Mouse (Mus musculus): ENCODE data around the gene Mettl26.

The Mettl26 gene

DNA sequence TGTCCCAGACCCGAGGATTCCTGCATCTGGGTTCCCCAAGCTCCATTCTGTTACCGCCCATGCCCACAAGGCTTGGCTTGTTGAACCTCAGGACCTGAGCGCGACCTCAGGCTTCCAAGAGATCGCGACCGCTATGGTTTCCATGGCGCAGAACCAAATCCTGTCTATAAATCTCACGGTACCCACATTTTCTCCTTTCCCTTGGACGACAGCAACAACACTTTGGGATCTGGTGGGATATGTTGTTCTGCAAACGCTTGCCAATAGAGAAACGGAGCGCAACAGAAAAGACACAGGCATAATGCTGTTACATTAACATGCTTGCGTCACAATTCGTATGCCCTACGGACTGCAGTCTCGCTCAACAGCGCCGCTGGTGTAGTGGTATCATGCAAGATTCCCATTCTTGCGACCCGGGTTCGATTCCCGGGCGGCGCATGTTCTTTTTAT lies at the start of gene Mettl26:
Mettl26 (plus strand) TSS at position 354 of the 450 bp plus-strand sequence.
- DNase-seq (ENCODE audit: low read depth, low spot score): peak; percentile 92

DNA sequence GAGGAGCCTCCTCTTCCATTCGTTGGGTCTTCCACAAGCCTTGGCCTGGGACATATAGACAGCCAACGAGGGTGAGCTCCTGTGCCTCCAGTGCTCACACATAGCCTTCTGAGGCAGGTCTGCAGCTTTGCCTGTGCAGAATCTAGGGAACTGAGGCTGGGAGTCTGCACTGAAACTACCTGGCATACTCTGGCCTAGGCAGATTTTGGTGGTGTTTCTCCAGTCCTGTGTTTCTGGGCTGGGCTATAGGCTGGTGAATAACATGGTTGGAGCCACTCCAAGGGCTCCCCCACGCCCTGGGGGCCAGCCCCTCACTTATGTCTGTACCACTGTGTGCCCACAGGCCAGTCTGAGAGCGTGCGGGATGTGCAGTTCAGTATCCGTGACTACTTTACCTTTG lies 49.6 kb upstream of the Mettl26 start:
- DNase-seq (ENCODE audit: low read depth, low spot score): no peak

DNA sequence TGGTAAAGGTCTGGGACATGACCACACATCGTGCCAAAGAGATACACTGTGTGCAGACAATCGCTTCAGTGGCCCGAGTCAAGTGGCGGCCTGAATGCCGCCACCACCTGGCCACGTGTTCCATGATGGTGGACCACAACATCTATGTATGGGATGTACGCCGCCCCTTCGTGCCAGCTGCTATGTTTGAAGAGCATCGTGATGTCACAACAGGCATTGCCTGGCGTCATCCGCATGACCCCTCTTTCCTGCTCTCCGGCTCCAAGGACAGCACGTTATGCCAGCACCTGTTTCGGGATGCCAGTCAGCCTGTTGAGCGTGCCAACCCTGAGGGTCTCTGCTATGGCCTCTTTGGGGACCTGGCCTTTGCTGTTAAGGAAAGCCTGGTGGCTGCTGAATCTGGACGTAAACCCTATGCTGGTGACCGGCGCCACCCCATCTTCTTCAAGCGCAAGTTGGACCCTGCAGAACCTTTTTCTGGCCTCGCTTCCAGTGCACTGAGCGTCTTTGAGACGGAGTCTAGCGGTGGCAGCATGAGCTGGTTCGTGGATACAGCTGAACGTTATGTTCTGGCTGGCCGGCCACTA lies 48.8 kb upstream of the Mettl26 start:
- no peak for DNase-seq (ENCODE audit: low read depth, low spot score)

DNA sequence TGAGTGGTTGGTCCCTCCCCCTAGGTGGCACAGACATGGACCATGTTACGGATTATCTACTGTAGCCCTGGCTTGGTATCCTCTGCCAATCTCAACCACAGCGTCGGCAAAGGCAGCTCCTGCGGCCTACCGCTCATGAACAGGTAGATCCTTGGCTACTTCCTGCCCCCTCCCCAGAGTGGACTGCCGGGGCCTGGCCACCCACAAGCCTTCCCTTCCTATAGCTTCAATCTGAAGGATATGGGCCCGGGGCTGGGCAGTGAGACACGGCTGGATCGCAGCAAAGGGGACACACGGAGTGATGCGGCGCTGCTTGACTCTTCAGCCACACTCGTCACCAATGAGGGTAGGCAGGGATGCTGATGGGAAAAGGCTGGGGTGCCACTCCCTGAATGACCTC lies 47.9 kb upstream of the Mettl26 start:
- no peak for DNase-seq (ENCODE audit: low read depth, low spot score)

DNA sequence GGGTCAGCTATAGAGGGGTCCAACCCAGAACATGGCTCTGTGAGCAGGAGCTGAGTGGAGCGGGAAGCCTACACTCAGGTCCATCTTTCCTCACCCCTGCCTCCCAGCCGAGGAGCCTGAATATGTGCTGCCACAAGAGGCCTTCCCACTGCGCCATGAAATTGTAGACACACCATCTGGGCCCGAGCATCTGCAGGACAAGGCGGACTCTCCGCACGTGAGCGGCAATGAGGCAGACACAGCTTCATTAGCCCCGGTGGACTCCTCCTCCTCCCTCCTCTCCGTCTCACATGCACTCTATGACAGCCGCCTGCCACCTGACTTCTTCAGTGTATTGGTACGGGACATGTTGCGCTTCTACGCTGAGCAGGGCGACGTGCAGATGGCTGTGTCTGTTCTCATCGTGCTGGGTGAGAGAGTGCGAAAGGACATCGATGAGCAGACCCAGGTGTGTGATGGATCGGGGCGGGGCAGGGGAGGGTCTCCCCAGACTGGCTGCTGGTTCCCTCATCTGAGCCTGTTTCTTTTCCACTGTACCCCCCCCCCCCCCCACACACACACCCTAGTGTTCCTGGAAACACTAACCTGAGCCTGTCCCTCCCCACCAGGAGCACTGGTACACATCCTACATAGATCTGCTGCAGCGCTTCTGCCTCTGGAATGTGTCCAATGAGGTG lies 47.2 kb upstream of the Mettl26 start:
- DNase-seq (ENCODE audit: low read depth, low spot score): no peak

DNA sequence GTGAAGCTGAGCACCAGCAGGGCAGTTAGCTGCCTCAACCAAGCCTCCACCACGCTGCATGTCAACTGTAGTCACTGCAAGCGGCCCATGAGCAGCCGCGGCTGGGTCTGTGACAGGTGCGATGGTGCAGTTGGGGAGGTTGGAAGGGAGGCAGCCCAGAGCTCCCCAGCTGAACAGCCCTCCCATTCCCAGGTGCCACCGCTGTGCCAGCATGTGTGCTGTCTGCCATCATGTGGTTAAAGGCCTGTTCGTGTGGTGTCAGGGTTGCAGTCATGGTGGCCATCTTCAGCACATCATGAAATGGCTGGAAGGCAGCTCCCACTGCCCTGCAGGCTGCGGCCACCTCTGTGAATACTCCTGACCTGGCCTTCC lies 46.7 kb upstream of the Mettl26 start:
- DNase-seq (ENCODE audit: low read depth, low spot score): no peak

DNA sequence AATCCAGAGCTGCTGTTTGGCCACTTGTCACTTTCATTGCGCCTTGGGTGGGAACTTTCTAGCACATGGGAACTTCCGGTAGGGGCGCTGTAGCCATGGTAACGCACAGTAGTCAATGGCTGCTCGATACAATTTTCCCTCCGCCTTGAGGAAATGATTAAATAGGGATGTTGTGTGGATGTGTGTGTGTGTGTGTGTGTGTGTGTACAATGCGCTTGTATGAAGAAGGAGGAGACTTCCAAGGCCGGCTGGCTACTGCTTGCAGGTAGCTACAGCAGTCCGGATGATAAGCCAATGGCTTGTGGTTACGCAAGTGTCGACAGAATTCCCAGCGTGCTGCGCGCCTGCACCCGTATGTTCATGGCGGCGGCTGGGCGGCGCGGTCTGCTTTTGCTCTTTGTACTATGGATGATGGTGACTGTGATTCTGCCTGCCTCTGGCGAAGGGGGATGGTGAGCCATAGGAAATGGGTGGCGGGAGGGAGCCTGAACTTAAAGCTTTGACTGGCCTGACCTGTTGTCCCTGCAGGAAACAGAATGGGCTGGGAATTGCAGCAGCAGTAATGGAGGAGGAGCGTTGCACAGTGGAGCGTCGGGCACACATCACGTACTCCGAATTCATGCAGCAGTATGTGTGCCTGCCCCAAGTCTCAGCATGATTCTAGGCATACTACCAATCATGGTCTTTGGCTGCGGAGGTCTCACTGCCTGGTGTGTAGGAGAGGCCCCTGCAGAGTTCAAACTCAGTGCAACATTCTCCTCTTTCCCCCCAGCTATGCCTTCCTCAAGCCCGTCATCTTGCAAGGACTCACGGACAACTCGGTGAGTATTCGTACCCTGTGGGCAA lies 45.9 kb upstream of the Mettl26 start, which contains the start of gene Jmjd8:
Jmjd8 (plus strand) TSS at position 156 of the 846 bp plus-strand sequence.
- DNase-seq (ENCODE audit: low read depth, low spot score): peak; percentile 82

DNA sequence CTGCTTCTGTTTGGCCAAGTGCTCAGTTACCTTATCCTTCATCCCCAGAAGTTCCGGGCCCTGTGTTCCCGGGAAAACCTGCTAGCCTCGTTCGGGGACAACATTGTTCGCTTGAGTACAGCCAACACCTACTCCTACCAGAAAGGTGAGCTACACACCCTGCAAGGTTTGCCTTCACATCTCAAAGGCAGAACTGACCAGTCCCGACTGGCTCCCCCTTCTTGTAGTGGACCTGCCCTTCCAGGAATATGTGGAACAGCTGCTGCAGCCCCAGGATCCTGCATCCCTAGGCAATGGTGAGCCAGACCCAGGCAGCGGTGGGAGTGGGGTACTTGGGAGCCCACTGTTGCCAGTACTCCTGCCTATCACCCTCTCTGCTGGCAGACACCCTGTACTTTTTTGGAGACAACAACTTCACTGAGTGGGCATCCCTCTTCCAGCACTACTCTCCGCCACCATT lies 45.3 kb upstream of the Mettl26 start:
- DNase-seq (ENCODE audit: low read depth, low spot score): no peak

DNA sequence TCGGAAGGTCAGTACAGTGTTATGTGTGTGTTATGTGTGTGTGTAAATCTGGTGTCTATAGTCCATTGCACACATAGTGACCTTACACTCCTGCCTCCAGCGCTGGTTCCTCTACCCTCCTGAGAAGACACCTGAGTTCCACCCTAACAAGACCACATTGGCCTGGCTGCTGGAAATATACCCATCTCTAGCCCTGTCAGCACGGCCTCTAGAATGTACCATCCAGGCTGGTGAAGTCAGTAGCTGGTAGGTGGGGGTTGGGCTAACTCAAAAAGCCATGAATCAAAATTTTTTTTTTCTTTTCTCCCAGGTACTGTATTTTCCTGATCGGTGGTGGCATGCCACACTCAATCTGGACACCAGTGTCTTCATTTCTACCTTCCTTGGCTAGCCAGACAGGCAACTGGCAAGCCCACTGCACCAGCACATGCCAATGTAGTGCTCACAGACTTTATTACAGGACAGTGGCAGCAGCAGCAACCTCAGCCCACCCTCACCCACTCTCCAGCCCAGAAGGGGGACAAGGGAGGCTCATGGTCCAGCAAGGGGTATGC lies 44.6 kb upstream of the Mettl26 start:
- DNase-seq (ENCODE audit: low read depth, low spot score): no peak

DNA sequence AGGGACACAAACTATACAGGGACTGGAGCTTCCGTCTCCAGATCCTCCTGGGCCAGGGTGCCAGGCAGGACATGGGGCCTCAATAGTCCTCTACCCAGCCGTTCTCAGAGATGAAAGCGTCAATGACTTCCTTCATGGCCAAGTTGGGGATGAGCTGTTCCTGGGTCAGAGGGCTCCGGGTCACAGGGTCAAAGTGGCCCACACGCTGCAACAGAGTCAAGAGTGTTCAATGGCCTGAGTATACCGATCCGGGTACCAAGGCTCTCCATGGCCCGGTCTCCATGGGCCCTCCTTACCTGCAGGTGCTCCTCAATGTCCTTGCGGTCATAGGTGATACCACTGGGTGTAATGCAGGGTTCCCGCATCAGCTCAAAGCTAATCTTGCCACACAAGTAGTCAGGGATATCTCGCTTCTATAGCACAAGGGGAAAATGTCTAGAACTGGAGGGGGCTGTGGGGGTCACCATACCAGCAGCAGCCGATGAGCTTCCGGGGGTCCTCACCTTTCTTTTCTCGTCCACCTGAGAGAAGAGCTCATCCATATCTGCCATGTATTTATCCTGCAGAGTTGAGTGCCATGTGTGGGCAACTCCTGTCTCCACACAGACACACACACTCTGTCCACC lies 44.0 kb upstream of the Mettl26 start:
- no peak for DNase-seq (ENCODE audit: low read depth, low spot score)

DNA sequence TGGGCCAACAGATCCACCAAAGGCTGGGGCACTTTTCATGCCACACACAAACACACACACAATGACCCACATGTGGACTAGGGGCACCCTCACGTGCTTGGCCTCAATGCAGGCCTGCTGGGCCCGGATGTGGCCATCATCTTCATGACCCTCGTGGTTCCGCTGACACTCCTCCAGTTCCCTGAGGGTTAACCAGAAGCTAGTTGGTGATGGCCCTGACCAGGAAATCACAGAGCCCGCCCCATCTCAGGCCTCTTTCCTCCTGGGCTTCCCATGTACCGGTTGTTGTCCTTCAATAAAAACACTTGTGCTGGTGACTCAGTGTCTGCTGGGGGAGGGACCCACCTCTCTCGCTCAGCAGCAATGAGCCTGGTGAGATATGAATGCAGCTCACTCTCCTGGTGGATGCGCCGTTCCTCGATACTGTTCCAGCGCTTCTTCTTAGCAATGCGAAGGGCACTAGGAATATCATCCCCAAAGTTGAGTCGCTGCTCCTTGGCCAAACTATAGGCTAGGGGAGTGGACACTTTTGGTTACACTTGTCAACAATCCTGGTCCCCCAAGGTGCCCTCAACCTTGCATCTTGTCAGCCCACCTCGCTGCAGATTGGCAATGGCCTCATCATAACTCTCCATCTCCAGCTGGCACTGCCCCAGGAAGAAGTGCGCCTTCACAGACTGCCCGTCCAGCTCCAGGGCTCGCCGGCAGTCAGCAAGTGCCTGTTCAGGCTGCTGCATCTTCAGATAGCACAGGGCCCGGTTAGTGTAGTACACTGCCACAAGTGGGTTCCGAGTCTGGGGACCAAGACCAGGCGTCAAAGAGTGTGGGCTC lies 43.2 kb upstream of the Mettl26 start:
- DNase-seq (ENCODE audit: low read depth, low spot score): no peak

DNA sequence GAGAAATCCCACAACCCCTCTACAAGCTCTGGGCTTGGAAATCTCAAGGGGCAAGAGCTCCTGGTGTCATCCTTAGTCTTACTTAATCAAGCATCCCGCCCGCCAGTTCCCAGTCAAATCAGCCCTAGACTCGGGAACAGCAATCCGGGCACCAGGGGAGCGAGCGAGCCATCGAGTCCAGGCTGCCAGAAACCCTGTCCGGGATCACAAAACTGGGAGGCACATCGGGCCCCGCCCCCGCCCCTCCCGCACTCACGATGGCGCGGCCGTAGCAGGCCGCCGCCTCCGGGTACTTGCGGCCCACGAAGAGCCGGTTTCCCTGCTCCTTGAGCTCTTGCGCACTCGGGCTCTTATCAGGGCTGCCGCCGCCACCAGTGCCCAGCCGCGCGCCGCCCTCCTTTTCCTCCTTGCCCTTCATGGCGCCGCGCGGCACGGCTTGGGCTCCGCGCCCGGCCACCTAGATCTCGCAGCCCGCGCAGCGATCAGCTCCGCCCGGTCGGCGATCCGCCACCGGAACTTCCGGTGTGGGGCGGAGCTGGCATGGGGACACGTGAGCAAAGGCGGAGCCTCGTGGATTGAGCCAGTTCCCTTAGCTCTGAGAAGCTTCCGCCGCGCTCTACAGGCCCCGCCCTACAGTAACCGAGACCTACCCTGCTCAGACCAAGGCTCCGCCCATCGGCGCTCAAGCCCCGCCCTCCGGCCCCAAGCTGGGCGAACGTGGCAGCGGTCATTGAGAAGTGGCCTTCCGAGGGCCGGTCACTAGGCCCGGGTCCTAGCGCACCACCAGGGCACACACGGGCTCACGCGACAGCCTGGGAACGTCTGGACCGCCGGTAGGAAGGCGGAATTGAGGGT lies 42.2 kb upstream of the Mettl26 start:
- peak; percentile 99 for DNase-seq (ENCODE audit: low read depth, low spot score)

DNA sequence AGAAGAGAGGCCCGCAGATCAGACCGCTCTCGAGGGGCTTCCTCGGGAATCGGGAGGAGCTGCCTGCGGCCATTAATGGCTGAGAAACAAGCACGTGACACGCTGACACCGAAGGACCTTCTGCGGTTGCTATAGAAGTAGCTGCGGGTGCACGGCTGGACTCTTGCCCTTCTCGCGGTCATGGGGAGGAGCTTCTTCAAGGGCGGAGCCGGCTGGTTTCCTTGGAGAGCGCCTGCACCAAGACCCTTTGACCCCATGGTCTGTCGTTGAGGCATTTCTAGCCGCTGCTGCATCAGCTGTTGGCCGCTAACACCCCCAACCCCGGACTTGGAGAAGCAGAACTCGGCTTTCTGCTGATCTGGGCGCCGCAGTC lies 41.6 kb upstream of the Mettl26 start, which contains the start of gene Stub1:
Stub1 (minus strand) TSS at position 114 of the 373 bp plus-strand sequence.
- DNase-seq (ENCODE audit: low read depth, low spot score): peak; percentile 94

DNA sequence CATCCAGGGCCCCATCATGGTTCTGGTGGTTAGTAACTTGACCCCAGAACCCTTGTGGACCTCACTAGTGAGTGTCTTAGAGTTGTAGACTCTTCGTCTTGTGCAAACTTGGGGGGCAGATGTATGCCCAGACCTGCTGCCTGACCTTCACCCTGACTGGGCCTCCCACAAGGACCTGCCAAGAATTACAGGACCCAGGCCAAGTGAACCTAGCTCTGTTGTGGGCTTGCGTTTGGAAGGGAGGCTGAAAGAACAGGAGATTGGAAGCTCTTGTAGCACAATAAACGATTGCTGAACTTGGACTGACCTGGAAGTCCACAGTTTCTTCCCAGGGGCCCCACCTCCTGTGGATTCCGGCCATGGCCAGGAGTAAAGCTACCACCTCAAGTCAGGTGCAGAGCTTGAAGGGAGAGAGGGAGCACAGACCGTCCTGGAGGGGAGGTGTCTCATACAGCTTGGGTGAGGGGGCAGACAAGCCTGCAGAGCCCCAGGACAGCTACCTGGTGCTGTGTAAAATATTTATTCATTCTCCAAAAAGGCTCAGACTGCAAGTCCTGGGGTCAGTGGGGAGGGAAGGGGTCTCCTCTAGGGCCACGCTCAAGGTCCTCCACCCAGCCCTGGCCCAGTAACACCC lies 40.8 kb upstream of the Mettl26 start:
- DNase-seq (ENCODE audit: low read depth, low spot score): no peak

DNA sequence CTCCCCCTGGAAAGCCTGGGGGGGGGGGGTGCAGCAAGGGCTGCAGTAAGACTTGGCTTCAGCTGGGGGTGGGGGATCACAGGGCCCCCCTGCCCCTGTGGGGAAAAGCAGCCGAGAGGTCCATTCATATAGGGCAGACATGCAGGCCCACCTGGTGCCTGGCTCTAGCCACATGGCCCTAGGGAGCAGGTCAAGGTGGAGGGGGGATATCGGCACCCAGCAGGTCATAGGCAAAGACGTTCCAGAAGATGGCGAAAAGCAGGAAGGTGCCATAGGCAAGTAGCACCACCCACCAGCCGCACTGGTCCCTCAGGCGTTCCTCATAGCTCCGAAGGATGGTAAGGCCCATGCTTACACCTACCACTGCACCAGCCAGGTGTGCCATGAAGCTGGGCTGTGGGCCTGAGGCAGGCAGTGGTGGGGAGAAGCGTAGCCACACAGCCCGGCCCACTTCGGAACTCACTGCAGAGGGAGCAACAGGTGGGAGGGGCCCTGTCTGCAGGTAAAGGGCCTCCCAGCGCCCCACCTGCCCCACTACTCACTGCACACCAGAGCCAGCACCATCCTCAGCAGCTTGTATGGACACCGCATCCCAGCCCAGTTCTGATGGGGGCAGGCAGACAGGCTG lies 40.2 kb upstream of the Mettl26 start:
- DNase-seq (ENCODE audit: low read depth, low spot score): no peak

DNA sequence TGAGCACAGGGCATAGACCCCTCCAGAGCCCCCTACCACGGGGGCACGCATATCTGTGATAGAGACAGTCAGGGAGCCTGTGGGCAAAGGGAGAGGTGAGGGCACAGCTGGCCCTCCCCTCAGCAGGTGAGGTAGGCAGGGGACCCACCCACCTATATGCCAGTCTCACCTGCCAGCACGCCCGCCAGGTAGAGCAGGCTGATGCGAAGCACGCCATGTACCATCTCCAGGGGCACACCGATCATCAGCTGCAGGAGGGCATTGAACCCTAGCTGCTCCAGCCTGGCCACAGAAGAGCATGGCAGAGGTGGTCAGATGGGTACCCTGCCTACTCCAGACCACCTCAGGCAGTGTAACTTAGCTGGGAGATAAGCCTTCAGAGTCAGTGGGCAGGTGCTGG lies 39.6 kb upstream of the Mettl26 start:
- no peak for DNase-seq (ENCODE audit: low read depth, low spot score)

DNA sequence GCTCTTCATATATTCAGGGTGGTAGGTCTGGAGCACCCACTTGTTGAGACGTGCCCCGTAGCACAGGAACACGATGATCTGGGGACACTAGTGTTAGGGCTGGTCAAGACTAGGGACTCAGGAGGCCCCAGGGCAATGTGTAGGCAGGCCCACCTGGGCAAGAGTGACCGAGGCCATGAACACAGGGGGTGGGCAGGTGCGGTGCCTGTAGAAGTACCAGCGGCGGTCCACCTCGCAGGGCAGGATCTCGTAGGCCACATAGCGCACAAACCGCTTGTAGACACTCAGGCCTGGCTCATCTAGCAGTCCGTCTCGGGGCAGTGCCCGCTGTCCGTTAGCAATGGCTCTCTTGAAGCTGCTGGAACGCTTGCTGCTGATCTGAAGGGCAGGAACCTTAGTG lies 39.1 kb upstream of the Mettl26 start:
- no peak for DNase-seq (ENCODE audit: low read depth, low spot score)

DNA sequence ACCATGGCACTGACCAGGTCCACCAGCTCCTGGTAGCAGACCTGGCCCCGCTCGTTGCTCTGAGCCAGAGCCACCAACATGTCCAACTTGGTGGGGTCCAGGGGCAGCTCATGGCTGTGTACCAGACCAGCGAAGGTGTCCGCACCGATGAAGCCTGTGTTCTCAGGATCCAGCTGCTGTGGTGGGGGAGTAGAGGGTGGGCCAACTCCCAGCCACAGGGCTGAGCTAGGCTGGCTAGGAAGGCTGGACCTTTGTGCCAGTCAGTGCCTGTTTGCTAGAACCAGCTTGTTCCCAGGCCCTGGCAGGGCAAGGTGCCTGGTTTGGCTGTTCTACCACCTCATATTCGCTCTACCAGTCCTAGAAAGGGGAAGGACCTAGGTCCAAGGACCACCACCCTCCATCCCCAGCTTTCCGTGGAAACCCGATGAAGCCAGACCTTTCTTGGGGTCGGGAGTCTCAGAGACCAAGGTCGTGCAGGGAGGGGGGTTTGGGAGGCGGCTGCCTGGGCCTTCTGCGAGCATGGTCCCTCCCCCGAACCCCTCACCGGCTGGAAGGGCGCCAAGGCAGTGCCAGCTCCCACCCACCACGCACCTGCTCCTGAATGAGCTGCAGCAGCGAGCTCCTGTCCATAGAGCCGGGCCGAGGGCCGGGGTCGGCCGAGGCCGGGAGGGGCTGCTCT lies 38.3 kb upstream of the Mettl26 start:
- no peak for DNase-seq (ENCODE audit: low read depth, low spot score)
